Mouse (Mus musculus) limb, embryonic 13.5 days (tissue): ENCODE results near the gene Cyp4f13. TPM values are rescaled to one million over a fixed set of nuclear protein-coding genes. Genes with fewer than 3 reads are reported as not detected.

Experiments used
- ATAC-seq: fragments of 200-750 bp; cut with Nextera tagmentation; 2 replicates; pipeline ENCODE4 v1.8.0; 2017; ENCODE audit warnings: low read depth, moderate number of reproducible peaks, moderate TSS enrichment; ENCODE audit not compliant: low FRiP score
- H3K27ac ChIP-seq: fragments of 300-500 bp; sonication (generic); 2 replicates; pipeline ENCODE4 v1.5.1; 2015; ENCODE audit warnings: inconsistent platforms, mild to moderate bottlenecking, moderate library complexity
- H3K27me3 ChIP-seq: fragments of 300-500 bp; sonication (generic); 2 replicates; pipeline ENCODE4 v1.6.1; 2015; ENCODE audit warnings: mild to moderate bottlenecking, inconsistent platforms
- H3K36me3 ChIP-seq: fragments of 300-500 bp; sonication (generic); 2 replicates; pipeline ENCODE4 v1.6.1; 2015; ENCODE audit warnings: inconsistent platforms, mild to moderate bottlenecking, moderate library complexity
- H3K4me1 ChIP-seq: fragments of 300-500 bp; sonication (generic); 2 replicates; pipeline ENCODE4 v1.6.1; 2015; ENCODE audit warnings: inconsistent platforms
- H3K4me2 ChIP-seq: fragments of 300-500 bp; sonication (generic); replicated peaks from 2 replicates; pipeline ENCODE4 v1.6.1; 2015; ENCODE audit warnings: inconsistent platforms, mild to moderate bottlenecking, moderate library complexity
- H3K4me3 ChIP-seq: fragments of 300-500 bp; sonication (generic); 2 replicates; pipeline ENCODE4 v1.5.1; 2015; ENCODE audit warnings: moderate library complexity, mild to moderate bottlenecking, inconsistent platforms
- H3K9ac ChIP-seq: fragments of 300-500 bp; sonication (generic); 2 replicates; pipeline ENCODE4 v1.6.1; 2015; ENCODE audit warnings: mild to moderate bottlenecking, inconsistent platforms
- H3K9me3 ChIP-seq: fragments of 300-500 bp; sonication (generic); 2 replicates; pipeline ENCODE4 v1.6.1; 2016; ENCODE audit warnings: inconsistent platforms
- WGBS: fragments of 180-500 bp; shearing (Covaris S2); methylation state at CpG from one replicate; pipeline ENCODE4 v1.1.7; 2015; 5-methylcytosine and 5-hydroxymethylcytosine counted together
- polyA plus RNA-seq: library from polyadenylated mRNA; unstranded; fragments of >200 nt; fragmentation: Nextera tagmentation; extraction: Ambion mirVana; gene quantifications from 2 replicates; pipeline ENCODE4 v1.2.1, GENCODE M21; 2015

Gene Cyp4f13
- polyA plus RNA-seq, 1 experiment from 2014 or later, result 9.3 TPM

DNA sequence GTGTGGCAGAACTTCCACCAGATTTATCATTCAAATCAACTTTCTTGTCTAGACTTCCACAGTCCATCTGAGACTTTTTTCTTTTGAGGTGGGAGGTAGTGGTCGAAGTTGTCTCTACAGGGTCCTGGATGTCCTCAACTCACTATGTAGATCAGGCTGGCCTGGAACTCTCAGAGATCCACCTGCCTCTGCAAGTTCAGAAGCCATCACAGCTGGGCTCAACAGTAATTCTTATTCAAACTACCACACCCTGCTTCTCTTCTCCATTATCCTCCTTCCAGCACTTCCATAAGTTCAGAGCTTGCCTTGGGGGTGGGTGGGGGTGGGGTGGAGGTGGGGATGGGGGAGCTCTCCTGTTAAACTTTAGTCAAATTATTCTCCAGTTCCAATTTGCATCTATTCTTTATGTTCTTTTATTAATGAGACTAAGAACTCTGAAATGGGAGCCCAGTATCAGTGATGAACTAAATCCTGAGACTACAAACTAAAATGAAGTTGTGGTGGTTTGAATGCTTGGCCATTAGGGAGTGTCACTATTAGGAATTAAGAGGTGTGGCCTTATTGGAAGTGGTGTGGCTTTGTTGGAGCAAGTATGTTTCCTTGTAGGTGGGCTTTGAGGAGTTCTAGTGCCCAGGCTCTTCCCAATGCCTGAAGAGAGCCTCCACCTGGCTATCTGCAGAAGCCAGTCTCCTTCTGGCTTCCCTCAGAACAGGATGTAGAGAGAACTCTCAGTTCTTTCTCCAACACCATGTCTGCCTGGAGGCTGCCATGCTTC lies 45.3 kb downstream of the Cyp4f13 start:
- 71% methylated on average over 1 of the region's 1 CpGs for WGBS
- Histone ChIP-seq H3K36me3 (no peaks in the 10 kb centered on the region), H3K4me3 (no peak overlapping the region), H3K27ac (no peak overlapping the region), H3K4me1 (no peaks in the 10 kb centered on the region), H3K27me3 (peaks cover 11% of the 10 kb centered on the region; the same call in 1 of the 2 replicates), H3K9ac (no peak overlapping the region), H3K9me3 (no peaks in the 10 kb centered on the region), H3K4me2 (no peak overlapping the region)
- ATAC-seq, result no peak

- 87% methylated on average over 4 of the region's 4 CpGs for WGBS
- H3K36me3 ChIP-seq, result no peaks in the 10 kb centered on the region
- H3K9me3 ChIP-seq, result no peaks in the 10 kb centered on the region
- no peak overlapping the region for H3K4me2 ChIP-seq
- H3K27ac ChIP-seq, result no peak overlapping the region
- H3K4me1 ChIP-seq, result peaks cover 4% of the 10 kb centered on the region
- no peaks in the 10 kb centered on the region for H3K27me3 ChIP-seq
- no peak for ATAC-seq
- H3K9ac ChIP-seq, result no peak overlapping the region
- no peak overlapping the region for H3K4me3 ChIP-seq
Measured at GRCm38 (mm10) chr17:32895421-32895820, 51.8 kb downstream of the Cyp4f13 start.

- no peak overlapping the region for H3K4me2 ChIP-seq
- ATAC-seq, result no peak
- peaks cover 10% of the 10 kb centered on the region for H3K4me1 ChIP-seq
- no peak overlapping the region for H3K27ac ChIP-seq
- H3K9me3 ChIP-seq, result no peaks in the 10 kb centered on the region
- no peaks in the 10 kb centered on the region for H3K27me3 ChIP-seq
- H3K4me3 ChIP-seq, result no peak overlapping the region
- H3K9ac ChIP-seq, result no peak overlapping the region
- no peaks in the 10 kb centered on the region for H3K36me3 ChIP-seq
- WGBS, result 84% methylated on average over 3 of the region's 3 CpGs
Measured at GRCm38 (mm10) chr17:32893901-32894300, 53.3 kb downstream of the Cyp4f13 start.

- 11% methylated on average over 33 of the region's 33 CpGs for WGBS
- no peaks in the 10 kb centered on the region for H3K9me3 ChIP-seq
- H3K27me3 ChIP-seq, result no peaks in the 10 kb centered on the region
- H3K9ac ChIP-seq, result peak within 1 kb of the TSS; percentile 89
- peaks cover 12% of the 10 kb centered on the region for H3K36me3 ChIP-seq
- H3K4me2 ChIP-seq, result peak within 1 kb of the TSS; percentile 81
- peak within 1 kb of the TSS; percentile 85 for H3K27ac ChIP-seq
- H3K4me1 ChIP-seq, result peaks cover 10% of the 10 kb centered on the region
- peak; percentile 97 for ATAC-seq
- peak within 1 kb of the TSS; percentile 78 for H3K4me3 ChIP-seq
Measured at GRCm38 (mm10) chr17:32891239-32892180, 55.7 kb downstream of the Cyp4f13 start, which contains the start of gene Zfp870. Gene Zfp870 (minus strand): TSS chr17:32891642.

DNA sequence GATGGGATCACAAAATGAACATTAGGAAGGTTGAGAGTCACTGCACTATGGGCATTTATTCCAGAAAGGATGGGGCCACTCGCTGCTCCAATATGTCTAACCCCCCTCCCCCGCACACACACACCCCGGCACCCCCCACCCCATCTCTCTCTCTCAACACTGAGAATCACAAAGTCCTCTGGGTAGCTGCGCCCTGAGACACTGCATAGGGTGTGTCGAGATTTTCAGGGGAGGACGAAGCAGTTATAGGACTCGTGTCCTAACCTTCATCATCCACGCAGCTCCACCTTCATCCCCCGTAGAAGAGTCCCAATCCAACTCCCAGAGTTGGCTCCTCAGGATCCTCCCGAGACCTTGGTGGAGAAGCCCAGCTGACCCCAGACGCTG lies 56.4 kb downstream of the Cyp4f13 start:
- Histone ChIP-seq H3K4me3 (peak overlapping the region; percentile 78), H3K27ac (peak overlapping the region; percentile 85; the same call in 1 of the 2 replicates), H3K4me1 (peaks cover 10% of the 10 kb centered on the region), H3K9ac (peak overlapping the region; percentile 89), H3K36me3 (peaks cover 12% of the 10 kb centered on the region), H3K9me3 (no peaks in the 10 kb centered on the region), H3K27me3 (no peaks in the 10 kb centered on the region), H3K4me2 (peak overlapping the region; percentile 81)
- 3% methylated on average over 11 of the region's 11 CpGs for WGBS
- no peak; the same call in 1 of the 2 replicates for ATAC-seq

DNA sequence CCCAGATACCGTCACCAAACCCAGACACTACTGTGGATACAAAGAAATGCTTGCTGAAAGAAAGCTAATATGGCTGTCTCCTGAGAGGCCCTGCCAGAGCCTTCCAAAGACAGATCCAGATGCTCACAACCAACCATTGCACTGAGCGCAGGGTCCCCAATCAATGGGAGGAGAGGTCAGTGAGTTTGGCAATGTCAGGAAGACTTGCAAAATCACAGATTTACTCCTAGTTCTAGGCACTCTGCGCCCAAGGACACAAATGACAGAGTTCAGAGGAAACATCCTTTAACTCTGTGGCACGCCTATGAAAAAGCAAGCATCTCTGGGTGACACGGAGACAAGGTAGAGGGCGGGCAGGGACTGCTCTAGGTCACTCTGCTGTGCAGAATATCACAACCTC lies 57.6 kb downstream of the Cyp4f13 start:
- Histone ChIP-seq H3K9ac (no peak overlapping the region), H3K4me1 (peaks cover 10% of the 10 kb centered on the region), H3K27me3 (no peaks in the 10 kb centered on the region), H3K4me2 (no peak overlapping the region), H3K9me3 (no peaks in the 10 kb centered on the region), H3K4me3 (no peak overlapping the region), H3K27ac (no peak overlapping the region), H3K36me3 (peaks cover 25% of the 10 kb centered on the region)
- 92% methylated on average over 6 of the region's 6 CpGs for WGBS
- ATAC-seq, result no peak

- Histone ChIP-seq H3K4me1 (peaks cover 15% of the 10 kb centered on the region), H3K27ac (no peak overlapping the region), H3K9ac (no peak overlapping the region), H3K9me3 (no peaks in the 10 kb centered on the region), H3K4me3 (no peak overlapping the region), H3K36me3 (peaks cover 68% of the 10 kb centered on the region), H3K4me2 (no peak overlapping the region), H3K27me3 (no peaks in the 10 kb centered on the region)
- WGBS, result 92% methylated on average over 14 of the region's 14 CpGs
- no peak for ATAC-seq
Measured at GRCm38 (mm10) chr17:32880320-32881218, 66.6 kb downstream of the Cyp4f13 start.

DNA sequence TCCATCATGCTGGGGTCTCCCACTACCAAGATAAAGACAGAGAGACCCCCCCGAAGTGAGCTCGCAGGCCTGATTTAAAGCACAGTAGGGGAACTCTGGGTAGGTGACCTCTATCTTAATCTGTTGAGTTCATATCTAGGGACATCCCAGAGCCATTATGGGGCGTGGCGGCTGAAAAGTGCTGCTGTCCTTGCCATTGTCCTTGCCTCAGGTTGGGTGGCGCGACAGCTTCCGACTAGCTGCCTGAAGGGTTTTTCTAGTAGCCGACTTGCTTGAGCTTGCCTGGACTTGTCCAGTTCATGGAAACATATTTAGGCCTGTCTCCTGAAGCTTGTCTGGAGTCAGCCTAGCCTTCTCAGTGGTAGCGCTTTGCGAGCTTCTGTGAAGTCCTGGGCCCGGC lies 68.4 kb downstream of the Cyp4f13 start:
- no peak overlapping the region for H3K4me2 ChIP-seq
- H3K27me3 ChIP-seq, result no peaks in the 10 kb centered on the region
- no peak for ATAC-seq
- WGBS, result 92% methylated on average over 11 of the region's 11 CpGs
- H3K4me1 ChIP-seq, result peaks cover 15% of the 10 kb centered on the region
- H3K27ac ChIP-seq, result no peak overlapping the region
- H3K4me3 ChIP-seq, result no peak overlapping the region
- peaks cover 50% of the 10 kb centered on the region for H3K36me3 ChIP-seq
- no peak overlapping the region for H3K9ac ChIP-seq
- no peaks in the 10 kb centered on the region for H3K9me3 ChIP-seq

GRCm38 (mm10) chr17:32877471-32878171 lies 69.6 kb downstream of the Cyp4f13 start:
- peak overlapping the region; percentile 52 for H3K4me2 ChIP-seq

More at GRCm38 (mm10) chr17:32877471-32878171, 69.6 kb downstream of the Cyp4f13 start:
- Histone ChIP-seq H3K27me3 (no peaks in the 10 kb centered on the region), H3K9ac (peak overlapping the region; percentile 53), H3K36me3 (peaks cover 39% of the 10 kb centered on the region), H3K4me3 (peak overlapping the region; percentile 19), H3K4me1 (peaks cover 15% of the 10 kb centered on the region), H3K27ac (no peak overlapping the region), H3K9me3 (no peaks in the 10 kb centered on the region)
- no peak for ATAC-seq
- 5% methylated on average over 22 of the region's 22 CpGs for WGBS
